Mouse (Mus musculus) C2C12 (cell line): Measurements from ENCODE around the gene Ubox5.

Source experiments
- CEBPB ChIP-seq: IDR thresholded peaks from one replicate; pipeline ENCODE4 v1.6.1; 2011; ENCODE audit warnings: low read depth, mild to moderate bottlenecking, control low read depth, moderate library complexity
- CTCF ChIP-seq: IDR thresholded peaks from one replicate; pipeline ENCODE4 v1.5.1; 2011; ENCODE audit not compliant: control insufficient read depth, insufficient read depth, insufficient read length
- FOSL1 ChIP-seq: IDR thresholded peaks from one replicate; pipeline ENCODE4 v1.8.0; 2011; ENCODE audit warnings: mild to moderate bottlenecking, low read length; ENCODE audit not compliant: poor library complexity, insufficient read depth, severe bottlenecking
- MAX ChIP-seq: IDR thresholded peaks from one replicate; pipeline ENCODE4 v1.6.1; 2011; ENCODE audit warnings: mild to moderate bottlenecking, control low read depth
- MYOG ChIP-seq: IDR thresholded peaks from one replicate; pipeline ENCODE4 v1.6.1; 2011; ENCODE audit not compliant: control insufficient read depth, insufficient read length; ENCODE audit errors: extremely low read depth
- USF1 ChIP-seq: IDR thresholded peaks from one replicate; pipeline ENCODE4 v1.6.1; 2011; ENCODE audit warnings: low read depth, mild to moderate bottlenecking, control low read depth, moderate library complexity

- TF ChIP-seq USF1 (no peak), CTCF (no peak), MYOG (no peak), MAX (no peak), CEBPB (no peak), FOSL1 (no peak)
Measured at GRCm38 (mm10) chr2:130591016-130591415, 38.8 kb downstream of the Ubox5 start.
